Mouse (Mus musculus): ENCODE measurements around the gene Ciart.
"Not testable (repeated sequence)": the region's sequence is repeated elsewhere in the genome, so short reads cannot be mapped to it uniquely, and the experiment has no call there.

DNA sequence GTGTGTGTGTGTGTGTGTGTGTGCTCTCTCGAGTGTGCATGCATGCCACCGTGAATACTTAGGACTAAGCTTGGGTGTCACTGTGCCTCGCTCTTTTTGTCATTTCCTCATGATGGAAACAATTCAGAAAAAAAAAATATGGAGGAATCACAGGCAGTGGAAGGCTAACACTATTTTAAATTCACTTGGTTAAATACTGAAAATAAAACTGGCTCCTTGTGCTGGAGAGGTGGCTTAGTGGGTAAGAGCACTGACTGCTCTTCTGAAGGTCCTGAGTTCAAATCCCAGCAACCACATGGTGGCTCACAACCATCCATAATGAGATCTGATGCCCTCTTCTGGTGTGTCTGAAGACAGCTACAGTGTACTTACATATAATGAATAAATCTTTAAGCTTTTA lies 23.8 kb downstream of the Ciart start:
- not testable (repeated sequence) for TF ChIP-seq CTCF (IDR thresholded peaks at IDR 0.05; ENCODE audit: low read depth, low read length); POLR2A (IDR thresholded peaks at IDR 0.05; ENCODE audit: borderline replicate concordance, low read depth, low read length)
